In the genomic region with DNA sequence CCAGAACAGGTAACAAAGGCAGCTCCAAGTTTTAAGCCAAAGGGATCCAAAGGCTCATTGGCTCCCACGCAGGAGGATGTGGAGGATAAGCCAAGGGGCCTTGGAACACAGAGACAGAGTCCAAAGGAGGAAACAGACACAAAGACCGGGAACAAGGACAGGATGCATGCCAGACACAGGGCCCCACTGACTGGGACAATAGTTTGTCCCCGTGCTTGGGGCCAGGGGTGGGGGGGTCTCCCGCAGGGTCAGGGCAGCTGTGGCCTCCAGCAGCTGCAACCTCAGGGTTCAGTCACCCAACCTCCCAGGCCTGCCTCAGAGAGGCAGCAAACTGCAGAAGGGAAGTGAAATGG, we compare ENCODE assay signal across 7 mouse cellular contexts. TPM values are rescaled to one million over a fixed set of nuclear protein-coding genes. Genes with fewer than 3 reads are reported as not detected.
DNase-seq lines count a peak whose midpoint lies in the region; ATAC-seq and TF ChIP-seq lines count a peak whose summit lies in the region.

No protein-coding gene starts in this region.

- WGBS in thymus, adult 2 months, result 49% methylated on average over 4 of the region's 4 CpGs
- 74% methylated on average over 4 of the region's 4 CpGs for WGBS in limb, embryonic 10.5 days
- 31% methylated on average over 4 of the region's 4 CpGs for WGBS in neural tube, embryonic 13.5 days

- H3K4me2 ChIP-seq in neural tube, embryonic 13.5 days, result peak overlapping the region; percentile 11

- H3K27me3 ChIP-seq in thymus, adult 2 months (ENCODE audit: control insufficient read depth, insufficient read depth, low read length), result no peaks in the 10 kb centered on the region
- no peaks in the 10 kb centered on the region for H3K27me3 ChIP-seq in limb, embryonic 10.5 days (ENCODE audit: low read depth, poor library complexity, severe bottlenecking)
- H3K27me3 ChIP-seq in neural tube, embryonic 13.5 days, result no peaks in the 10 kb centered on the region

- H3K4me1 ChIP-seq in thymus, adult 2 months (replicated peaks; ENCODE audit: control insufficient read depth, insufficient read depth, low read length), result peaks cover 42% of the 10 kb centered on the region
- peaks cover 51% of the 10 kb centered on the region for H3K4me1 ChIP-seq in limb, embryonic 10.5 days
- peaks cover 45% of the 10 kb centered on the region for H3K4me1 ChIP-seq in neural tube, embryonic 13.5 days (replicated peaks)

- no peak for ATAC-seq in neural tube, embryonic 13.5 days (ENCODE audit: low read depth)

- H3K9ac ChIP-seq in neural tube, embryonic 13.5 days, result peak overlapping the region; percentile 27; the same call in 1 of the 2 replicates

- no peak for TF ChIP-seq POLR2A in thymus, adult 2 months (IDR thresholded peaks at IDR 0.05; ENCODE audit: control insufficient read depth, extremely low read depth, insufficient read depth, low read length, poor library complexity)

- no peak for TF ChIP-seq CTCF in thymus, adult 2 months (IDR thresholded peaks at IDR 0.05; ENCODE audit: borderline replicate concordance, control insufficient read depth, extremely low read depth, insufficient read depth, low read length, poor library complexity)

- no peak overlapping the region for H3K27ac ChIP-seq in thymus, adult 2 months (ENCODE audit: control insufficient read depth, insufficient read depth, low read length)
- H3K27ac ChIP-seq in limb, embryonic 10.5 days, result peak overlapping the region; percentile 80
- H3K27ac ChIP-seq in neural tube, embryonic 13.5 days (replicated peaks), result peak overlapping the region; percentile 46; the same call in 1 of the 2 replicates

- peak; percentile 3 for DNase-seq in thymus, postnatal 14 days
- DNase-seq in thymus, adult 2 months, result no peak
- DNase-seq in heart, postnatal 10 days, result peak; percentile 68 to 73
- DNase-seq in limb, embryonic 10.5 days (ENCODE audit: low spot score), result no peak
- no peak for DNase-seq in spleen, postnatal 10 days (ENCODE audit: low spot score in 2 of 2)
- DNase-seq in right cerebral cortex, postnatal 14 days, result no peak

- no peaks in the 10 kb centered on the region for H3K9me3 ChIP-seq in limb, embryonic 10.5 days (replicated peaks)
- no peaks in the 10 kb centered on the region for H3K9me3 ChIP-seq in neural tube, embryonic 13.5 days

- H3K4me3 ChIP-seq in thymus, adult 2 months (ENCODE audit: control insufficient read depth, insufficient read depth, low read length), result no peak overlapping the region
- H3K4me3 ChIP-seq in limb, embryonic 10.5 days, result peak overlapping the region; percentile 25; the same call in 1 of the 2 replicates
- no peak overlapping the region for H3K4me3 ChIP-seq in neural tube, embryonic 13.5 days

- H3K36me3 ChIP-seq in thymus, adult 2 months (ENCODE audit: control insufficient read depth, insufficient read depth, low read length), result no peaks in the 10 kb centered on the region
- peaks cover 46% of the 10 kb centered on the region for H3K36me3 ChIP-seq in limb, embryonic 10.5 days
- peaks cover 37% of the 10 kb centered on the region for H3K36me3 ChIP-seq in neural tube, embryonic 13.5 days

- intact Hi-C loops in heart, postnatal 10 days (cut with DNase I), result no loop called here

RNA-seq across cellular contexts. Expression of gene Abhd17a, which starts 2.9 kb away (rescaled TPM):
- 310 and 359 TPM in 2 replicates for polyA plus RNA-seq in thymus, adult 2 months (2012; rRNA removed)
- 100 to 1,000 TPM in 1 of 2 experiments, 10 to 100 TPM in 1; 92.2 to 102 TPM for total RNA-seq in heart, postnatal 10 days (2021)
- polyA plus RNA-seq in limb, embryonic 10.5 days (2016; fragmentation: Nextera tagmentation; extraction: Ambion mirVana), result 104 and 108 TPM in 2 replicates
- polyA plus RNA-seq in neural tube, embryonic 13.5 days (2015; fragmentation: Nextera tagmentation; extraction: Ambion mirVana), result 108 and 123 TPM in 2 replicates

RNA-seq across cellular contexts. Expression of gene Klf16, which starts 10.2 kb away (rescaled TPM):
- polyA plus RNA-seq in thymus, adult 2 months (2012; rRNA removed), result 31.0 and 46.9 TPM in 2 replicates
- total RNA-seq in heart, postnatal 10 days (2021), result 1 to 10 TPM; 5.9 to 6.9 TPM
- polyA plus RNA-seq in limb, embryonic 10.5 days (2016; fragmentation: Nextera tagmentation; extraction: Ambion mirVana), result 8.7 and 11.3 TPM in 2 replicates
- polyA plus RNA-seq in neural tube, embryonic 13.5 days (2015; fragmentation: Nextera tagmentation; extraction: Ambion mirVana), result 4.9 and 5.5 TPM in 2 replicates

RNA-seq across cellular contexts. Expression of gene Scamp4, which starts 15.4 kb away (rescaled TPM):
- 151 and 156 TPM in 2 replicates for polyA plus RNA-seq in thymus, adult 2 months (2012; rRNA removed)
- total RNA-seq in heart, postnatal 10 days (2021), result 10 to 100 TPM; 25.9 to 27.8 TPM
- 87.8 and 92.2 TPM in 2 replicates for polyA plus RNA-seq in limb, embryonic 10.5 days (2016; fragmentation: Nextera tagmentation; extraction: Ambion mirVana)
- 62.7 and 64.8 TPM in 2 replicates for polyA plus RNA-seq in neural tube, embryonic 13.5 days (2015; fragmentation: Nextera tagmentation; extraction: Ambion mirVana)

RNA-seq across cellular contexts. Expression of gene Adat3, which starts 15.4 kb away (rescaled TPM):
- 42.9 and 48.2 TPM in 2 replicates for polyA plus RNA-seq in thymus, adult 2 months (2012; rRNA removed)
- total RNA-seq in heart, postnatal 10 days (2021), result 1 to 10 TPM; 1.2 to 1.8 TPM
- polyA plus RNA-seq in limb, embryonic 10.5 days (2016; fragmentation: Nextera tagmentation; extraction: Ambion mirVana), result 11.1 and 13.4 TPM in 2 replicates
- polyA plus RNA-seq in neural tube, embryonic 13.5 days (2015; fragmentation: Nextera tagmentation; extraction: Ambion mirVana), result 3.0 and 4.8 TPM in 2 replicates

RNA-seq across cellular contexts. Expression of gene Gm49322, which starts 18.5 kb away (rescaled TPM):
- 7.5 and 8.1 TPM in 2 replicates for polyA plus RNA-seq in thymus, adult 2 months (2012; rRNA removed)
- 1 to 10 TPM in 1 of 2 experiments, under 1 TPM in 1; 0.98 to 1.2 TPM for total RNA-seq in heart, postnatal 10 days (2021)
- polyA plus RNA-seq in limb, embryonic 10.5 days (2016; fragmentation: Nextera tagmentation; extraction: Ambion mirVana), result 5.1 and 5.2 TPM in 2 replicates
- polyA plus RNA-seq in neural tube, embryonic 13.5 days (2015; fragmentation: Nextera tagmentation; extraction: Ambion mirVana), result 2.8 and 3.7 TPM in 2 replicates

Comparison
In these comparisons a context has a peak if more than half of its experiments do, and no peak if none do; other contexts are left out.
1. DNase-seq: peak in thymus, postnatal 14 days (single experiment) and heart, postnatal 10 days (2 of 2); none in thymus, adult 2 months (single experiment), limb, embryonic 10.5 days (single experiment), spleen, postnatal 10 days (0 of 2) and right cerebral cortex, postnatal 14 days (single experiment).